Mouse (Mus musculus) left cerebral cortex, postnatal 4 days (tissue): ENCODE measurements around the gene Pgc. TPM values are rescaled to one million over a fixed set of nuclear protein-coding genes. Genes with fewer than 3 reads are reported as not detected.
A peak's percentile ranks its signal among the peaks of the same experiment; 100 is the strongest.

Experiments used
- DNase-seq: peaks from one replicate; pipeline ENCODE4 v3.0.0-alpha.2; 2022
- intact Hi-C: fragments of 180-260 bp; cut with DNase I; formaldehyde crosslinking; loops from one replicate; pipeline ENCODE4 v1.15.1; 2025
- total RNA-seq, 2 experiments: library from RNA; stranded (reverse); gene quantifications; 2 replicates each; pipeline ENCODE4 v1.2.3; 2021

Gene Pgc
- total RNA-seq, 2 experiments from 2014 or later: not detected

GRCm38 (mm10) chr17:47706196-47706595 is 20.4 kb upstream of the Pgc start:
- peak; percentile 60 for DNase-seq
- intact Hi-C loops: no loop called here

GRCm38 (mm10) chr17:47707961-47708360 is 18.7 kb upstream of the Pgc start:
- intact Hi-C loops: no loop called here
- no peak for DNase-seq

- intact Hi-C loops: no loop called here
- no peak for DNase-seq
Measured at GRCm38 (mm10) chr17:47708972-47709371, 17.7 kb upstream of the Pgc start.

GRCm38 (mm10) chr17:47710036-47710435 is 16.6 kb upstream of the Pgc start:
- intact Hi-C loops: no loop called here
- DNase-seq: no peak

- intact Hi-C loops: no loop called here
- DNase-seq: no peak
Measured at GRCm38 (mm10) chr17:47711883-47712282, 14.8 kb upstream of the Pgc start.

DNA sequence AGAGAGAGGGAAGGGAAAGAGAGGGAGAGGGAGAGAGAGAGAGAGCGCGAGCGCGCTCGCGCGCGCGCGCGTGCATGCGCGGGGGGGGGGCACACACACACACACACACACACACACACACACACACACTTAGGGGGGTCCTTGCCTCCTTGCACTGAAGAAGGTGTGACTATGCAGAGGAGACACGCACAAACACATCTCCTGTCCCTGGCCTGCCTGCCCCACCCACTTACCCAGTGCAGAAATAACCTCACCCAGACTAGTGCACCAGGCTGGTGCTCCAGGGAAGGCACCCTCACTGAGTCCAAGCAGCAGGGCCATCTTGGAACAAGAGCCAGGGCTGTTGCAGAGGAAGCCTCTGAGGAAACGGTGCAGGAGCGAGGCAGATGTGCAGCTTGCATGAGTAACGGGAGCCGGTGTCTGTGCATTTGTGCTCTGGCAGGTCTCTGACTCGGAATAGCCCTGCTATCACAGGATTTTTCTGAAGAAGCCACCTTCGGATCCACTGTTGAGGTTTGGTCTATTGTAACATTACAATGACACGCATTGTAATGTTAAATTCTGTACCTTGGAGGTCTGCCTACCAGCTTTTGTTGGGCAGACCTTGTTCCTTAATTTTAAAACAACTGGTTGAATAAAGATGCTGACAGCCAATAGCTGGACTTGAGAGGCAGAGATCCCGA is 13.6 kb upstream of the Pgc start:
- no peak for DNase-seq
- intact Hi-C loops: no loop called here

DNA sequence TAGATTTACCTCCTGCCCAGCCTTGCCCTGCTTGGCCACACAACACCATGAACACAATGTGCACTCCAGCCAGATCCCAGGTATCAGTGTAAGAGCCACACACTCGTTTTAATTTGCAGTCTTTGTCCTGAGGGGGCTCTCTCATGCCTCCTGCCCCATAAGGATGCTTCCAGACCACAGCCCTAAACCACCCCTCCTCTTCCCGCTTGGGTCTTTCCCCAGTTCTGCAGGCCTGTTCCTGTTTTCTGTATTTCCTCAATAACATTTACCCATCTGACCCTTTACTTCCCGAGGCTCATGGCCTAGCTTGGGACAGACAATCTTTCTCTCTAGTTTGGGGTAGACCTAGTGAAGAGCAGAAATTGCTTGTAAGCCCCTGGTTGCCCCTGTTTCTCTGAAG is 11.6 kb upstream of the Pgc start:
- no peak for DNase-seq
- intact Hi-C loops: no loop called here

- intact Hi-C loops: no loop called here
- DNase-seq: no peak
Measured at GRCm38 (mm10) chr17:47721183-47721582, 5.5 kb upstream of the Pgc start.

DNA sequence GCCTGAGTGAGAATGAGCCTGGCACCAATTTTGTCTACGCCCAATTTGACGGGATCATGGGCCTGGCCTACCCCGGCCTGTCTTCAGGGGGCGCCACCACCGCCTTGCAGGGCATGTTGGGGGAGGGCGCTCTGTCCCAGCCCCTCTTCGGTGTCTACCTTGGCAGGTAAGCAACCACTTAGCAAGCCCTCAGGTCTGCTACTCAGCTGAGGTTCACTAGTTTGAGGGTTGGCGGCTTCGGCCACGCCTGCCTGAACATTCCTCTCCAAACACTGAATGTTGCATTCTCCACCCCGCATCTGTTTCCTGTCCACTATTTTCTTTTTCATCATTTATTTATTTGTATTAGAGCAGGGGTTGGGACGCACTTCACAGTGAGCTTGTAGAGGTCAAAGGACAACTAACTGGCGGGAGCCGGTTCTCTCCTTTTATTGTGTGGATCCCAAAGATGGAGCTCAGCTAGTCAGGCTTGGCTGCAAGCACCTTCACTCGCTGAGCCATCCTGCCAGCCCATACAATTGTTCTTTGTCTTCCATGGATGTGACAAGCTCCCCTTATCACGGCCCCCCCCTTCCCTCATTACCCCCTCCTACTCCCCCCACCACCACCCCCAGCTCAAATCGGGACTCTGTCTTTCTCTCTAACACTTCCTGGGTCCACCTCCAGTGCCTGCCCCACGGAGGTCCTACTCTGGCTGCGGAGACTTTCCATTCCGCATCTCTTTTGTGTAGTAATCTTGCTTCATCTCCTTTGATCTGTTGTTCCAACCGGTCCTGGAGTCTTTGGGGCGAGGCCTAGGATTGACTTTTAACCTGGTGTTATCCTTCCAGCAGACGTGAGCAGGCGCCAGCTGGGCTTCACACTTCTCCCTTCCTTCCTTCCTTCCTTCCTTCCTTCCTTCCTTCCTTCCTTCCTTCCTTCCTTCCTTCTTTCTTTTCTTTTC is 4.3 kb downstream of the Pgc start:
- no peak for DNase-seq

GRCm38 (mm10) chr17:47735553-47736100 is 9.0 kb downstream of the Pgc start:
- intact Hi-C loops: no loop called here
- DNase-seq: no peak

More for the DNA sequence above, 4.3 kb downstream of the Pgc start:
- intact Hi-C loops: no loop called here

- DNase-seq: peak; percentile 98
- intact Hi-C loops: no loop called here
Measured at GRCm38 (mm10) chr17:47736856-47737255, 10.2 kb downstream of the Pgc start, which contains the start of gene Tfeb. Gene Tfeb (plus strand): TSS chr17:47737030.

DNA sequence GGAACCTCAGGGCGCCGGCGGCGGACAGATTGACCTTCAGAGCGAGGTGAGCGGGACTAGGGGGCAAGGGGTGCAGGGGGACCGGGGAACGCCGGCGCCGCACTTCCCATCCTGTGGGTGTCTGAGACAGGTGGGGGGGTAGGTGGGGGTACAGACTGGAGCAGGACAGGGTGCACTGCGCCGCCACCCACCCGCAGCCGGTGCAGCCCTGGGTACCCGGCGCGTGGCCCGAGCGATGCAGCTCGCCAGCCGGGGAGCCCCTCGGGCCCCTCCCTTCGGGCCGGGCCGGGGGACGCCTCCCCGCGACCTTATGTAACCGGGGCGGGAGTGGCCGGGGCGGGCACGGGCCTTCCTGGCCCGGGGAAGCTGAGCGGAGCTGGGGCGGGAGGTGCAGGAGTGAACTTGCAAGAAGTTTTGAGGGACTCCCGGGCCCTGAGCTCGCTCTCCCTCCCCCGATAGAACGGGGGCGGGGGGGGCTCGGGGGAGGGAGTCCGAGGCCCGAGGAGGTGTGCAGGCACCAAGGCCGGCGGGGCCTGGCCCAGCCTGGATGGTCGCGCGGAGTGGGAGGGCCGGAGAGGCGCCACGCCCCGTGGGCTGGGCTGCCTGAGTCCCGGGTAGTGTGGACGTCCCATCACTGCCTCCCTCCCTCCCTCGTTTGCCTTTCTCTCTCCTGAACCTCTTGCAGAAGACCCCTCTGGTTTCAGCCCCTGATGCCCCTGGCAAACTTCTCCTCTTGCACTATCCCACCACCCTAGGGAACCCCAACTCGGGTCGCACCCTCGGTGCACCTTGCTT is 10.8 kb downstream of the Pgc start:
- intact Hi-C loops: no loop called here

DNA sequence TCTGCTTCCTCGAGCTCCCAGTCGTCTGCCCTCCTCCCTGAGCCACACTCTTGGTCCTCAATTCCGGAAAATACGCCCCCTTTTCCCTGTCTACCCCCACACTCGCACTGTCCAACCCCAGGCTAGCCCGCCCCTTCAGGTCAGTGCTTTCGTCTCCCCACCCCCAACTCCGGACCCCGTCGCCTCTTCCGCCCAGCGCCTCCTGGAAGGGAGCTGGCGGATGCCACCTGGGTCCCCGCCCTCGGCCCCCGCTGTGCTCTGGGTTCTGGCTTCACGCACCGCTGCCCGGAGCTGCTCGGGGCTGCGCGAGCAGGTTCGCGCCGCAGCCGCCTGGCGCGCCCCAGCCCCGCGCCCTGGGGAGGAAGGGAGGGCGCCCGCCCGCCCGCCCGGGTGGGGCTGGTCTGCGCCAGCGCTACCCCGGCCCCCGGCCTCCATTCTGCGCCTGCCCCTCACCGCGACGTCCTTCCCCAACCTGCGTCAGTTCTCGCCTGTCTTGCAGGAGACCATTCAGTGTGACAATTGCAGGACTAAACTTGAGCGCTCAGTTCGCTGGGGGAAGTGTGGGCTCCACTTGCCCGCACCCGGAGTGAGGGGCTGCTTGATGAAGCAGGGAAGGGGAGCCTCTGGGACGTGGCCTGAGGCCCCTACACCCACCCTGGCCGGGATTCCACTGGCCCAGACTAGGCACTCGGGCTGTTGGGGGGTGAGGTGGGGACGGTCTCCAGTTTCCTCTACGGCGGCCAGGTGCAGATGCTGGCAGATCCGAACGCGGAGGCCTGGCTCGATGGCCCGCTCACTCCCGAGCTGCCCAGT is 11.6 kb downstream of the Pgc start:
- DNase-seq: peak; percentile 48
- intact Hi-C loops: no loop called here

More for the DNA sequence above, 10.8 kb downstream of the Pgc start:
- DNase-seq: peak; percentile 67

DNA sequence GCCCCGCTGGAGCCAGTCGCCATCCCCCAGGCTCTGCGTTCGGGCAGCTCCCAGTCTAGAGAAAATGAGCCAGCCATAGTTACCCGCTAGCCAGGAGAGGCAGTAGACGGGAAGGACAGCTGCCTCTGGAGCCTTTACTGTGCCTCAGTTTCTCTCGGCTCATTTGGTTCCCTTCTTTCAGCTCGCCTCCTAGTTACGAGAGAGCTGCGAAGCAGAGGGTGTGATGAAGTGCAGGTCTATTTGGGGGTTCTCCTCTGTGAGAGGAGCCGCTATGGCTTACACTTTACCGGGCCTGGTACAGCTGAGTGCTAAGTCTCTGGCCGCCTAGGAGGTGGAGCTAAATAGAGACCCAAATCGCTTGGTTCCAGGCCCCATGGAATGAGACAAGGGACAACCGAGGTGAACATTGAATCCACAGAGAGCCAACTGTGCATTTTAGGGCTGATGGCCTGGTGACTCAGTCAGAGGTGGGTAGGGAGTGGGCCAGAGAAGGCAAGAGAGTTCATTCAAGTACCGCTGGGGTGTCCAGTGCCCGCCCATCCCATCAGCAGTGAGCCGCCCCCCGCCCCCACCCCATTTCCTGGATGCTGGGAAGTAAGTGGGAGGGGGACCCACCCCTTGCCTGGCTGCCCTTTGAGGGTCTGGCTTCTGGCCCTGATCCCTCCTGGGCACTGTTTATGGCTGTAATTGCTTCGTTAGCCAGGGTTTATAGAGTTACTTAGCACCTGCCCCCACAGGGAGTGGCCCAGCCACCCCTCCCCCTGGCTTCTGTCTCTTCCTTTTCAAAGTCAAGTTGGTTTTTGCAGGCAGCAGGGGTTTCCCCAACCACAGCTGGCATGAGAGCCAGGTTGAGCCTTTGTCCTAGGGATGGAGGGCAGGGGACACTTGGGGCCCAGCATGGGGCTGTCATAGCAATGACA is 12.5 kb downstream of the Pgc start:
- no peak for DNase-seq
- intact Hi-C loops: no loop called here

DNA sequence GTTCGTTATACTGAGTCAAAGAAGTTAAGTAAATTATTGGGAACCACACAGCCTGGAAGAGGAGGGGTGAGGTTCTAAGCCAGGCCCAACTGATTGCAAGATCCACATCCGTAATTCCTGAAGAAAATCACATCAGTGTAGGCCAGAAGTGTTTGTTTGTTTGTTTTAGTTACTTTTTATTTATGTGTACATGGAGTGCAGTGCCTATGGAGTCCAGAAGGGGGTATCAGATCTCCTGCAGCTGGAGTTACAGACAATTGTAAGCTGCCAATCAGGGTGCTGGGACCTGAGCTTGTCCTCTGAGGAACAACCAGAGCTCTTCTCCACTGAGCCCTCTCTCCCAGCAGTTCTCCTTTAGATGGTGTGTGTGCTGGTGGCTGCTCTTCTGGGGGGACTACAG is 13.5 kb downstream of the Pgc start:
- no peak for DNase-seq

DNA sequence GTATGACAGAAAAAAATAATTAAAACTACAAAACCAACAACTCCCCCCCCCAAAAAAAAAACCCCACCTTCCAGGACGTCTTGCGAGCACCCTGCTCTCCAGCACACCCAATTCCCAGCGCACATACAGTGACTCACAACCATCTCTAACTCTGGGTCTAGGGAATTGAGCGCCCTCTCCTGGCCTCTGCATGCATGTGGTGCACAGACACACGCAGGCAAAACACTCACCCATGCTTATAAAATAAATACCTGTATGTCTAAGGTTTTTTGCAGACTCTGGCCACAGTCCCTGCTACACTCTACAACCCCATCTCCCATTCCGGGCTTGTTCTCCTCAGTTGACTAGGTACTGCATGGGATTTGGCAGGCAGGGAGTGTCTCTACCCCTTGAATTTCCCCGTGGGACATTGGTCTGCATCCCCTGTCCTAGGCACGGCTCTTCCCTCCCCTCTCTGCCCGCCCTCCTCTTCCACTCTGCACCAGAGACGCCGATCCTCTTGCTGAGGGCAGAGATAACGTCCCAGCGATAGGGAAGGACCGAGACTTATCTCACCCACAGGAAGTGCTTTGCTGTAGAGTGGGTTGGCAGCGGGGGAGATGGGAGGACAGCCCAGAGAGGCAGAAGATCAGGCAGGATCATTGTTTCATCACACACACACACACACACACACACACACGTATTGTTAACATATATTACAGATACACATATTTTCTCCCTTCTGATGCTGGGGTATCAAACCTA is 16.5 kb downstream of the Pgc start:
- intact Hi-C loops: no loop called here
- no peak for DNase-seq

More for the DNA sequence above, 13.5 kb downstream of the Pgc start:
- intact Hi-C loops: no loop called here

DNA sequence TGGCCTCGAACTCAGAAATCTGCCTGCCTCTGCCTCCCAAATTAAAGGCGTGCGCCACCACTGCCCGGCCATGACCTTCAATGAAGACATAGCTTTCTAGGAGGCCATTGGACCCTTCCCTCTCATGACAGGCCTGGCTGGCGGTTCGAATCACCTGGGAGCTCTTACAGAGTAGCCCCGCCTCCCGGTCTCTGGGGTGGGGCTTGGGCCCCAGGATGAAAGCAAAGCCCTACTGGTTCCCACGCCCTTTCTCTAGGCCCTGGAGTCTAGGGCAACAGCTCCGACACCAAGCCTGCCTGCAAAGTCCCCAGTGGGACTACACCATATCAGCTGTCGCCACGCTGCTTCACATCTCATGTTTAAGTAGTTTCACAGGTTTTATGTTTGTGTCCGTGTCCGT is 17.4 kb downstream of the Pgc start:
- DNase-seq: no peak
- intact Hi-C loops: no loop called here

DNA sequence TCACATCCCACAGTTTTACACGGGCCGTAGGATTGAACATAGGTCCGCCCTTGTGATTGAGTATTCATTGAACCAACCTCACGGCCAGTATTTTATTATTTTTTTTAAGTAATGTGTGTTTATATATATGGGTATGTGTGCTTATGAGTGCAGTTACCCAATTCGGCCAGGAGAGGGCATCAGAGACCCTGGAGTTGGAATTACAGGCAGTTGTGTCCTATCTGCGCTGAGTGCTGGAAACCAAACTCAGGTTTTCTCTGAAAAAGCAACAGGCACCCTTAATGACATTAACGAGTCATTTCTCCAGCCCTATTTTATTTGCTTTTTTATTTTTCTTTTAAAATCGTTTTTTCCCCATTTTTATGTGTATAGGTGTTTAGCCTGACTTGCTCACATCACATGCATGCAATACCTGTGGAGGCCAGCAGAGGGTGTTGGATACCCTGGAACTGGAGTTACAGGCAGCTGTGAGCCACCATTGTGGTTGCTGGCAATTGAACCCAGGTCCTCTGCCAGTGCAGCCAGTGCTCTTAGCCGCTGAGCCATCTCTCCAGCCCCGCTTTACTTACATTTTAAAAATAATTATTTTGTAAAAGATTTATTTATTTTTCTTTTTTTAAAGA is 18.2 kb downstream of the Pgc start:
- DNase-seq: no peak
- intact Hi-C loops: no loop called here
